Mouse (Mus musculus) C2C12 (cell line): Measurements from ENCODE around the gene Wwc2. TPM values are rescaled to one million over a fixed set of nuclear protein-coding genes. Genes with fewer than 3 reads are reported as not detected.

Experiments
- H3K27me3 ChIP-seq: one replicate; pipeline ENCODE4 v1.6.1; 2011; ENCODE audit not compliant: control insufficient read depth, insufficient read depth, insufficient read length
- H3K36me3 ChIP-seq: one replicate; pipeline ENCODE4 v1.6.1; 2011; ENCODE audit not compliant: control insufficient read depth, insufficient read depth
- H3K4me3 ChIP-seq: one replicate; pipeline ENCODE4 v1.5.1; 2011; ENCODE audit warnings: mild to moderate bottlenecking, control low read depth; ENCODE audit not compliant: poor library complexity, insufficient read depth, severe bottlenecking
- H3K79me2 ChIP-seq: one replicate; pipeline ENCODE4 v1.6.1; 2011; ENCODE audit not compliant: control insufficient read depth, insufficient read depth
- H3K79me3 ChIP-seq: one replicate; pipeline ENCODE4 v1.6.1; 2011; ENCODE audit warnings: low read depth, control low read depth
- H3ac ChIP-seq: one replicate; pipeline ENCODE3; 2011; ENCODE audit warnings: low read depth; ENCODE audit not compliant: control insufficient read depth, insufficient read length
- CEBPB ChIP-seq: IDR thresholded peaks from one replicate; pipeline ENCODE4 v1.6.1; 2011; ENCODE audit warnings: low read depth, mild to moderate bottlenecking, control low read depth, moderate library complexity
- CTCF ChIP-seq: IDR thresholded peaks from one replicate; pipeline ENCODE4 v1.5.1; 2011; ENCODE audit not compliant: control insufficient read depth, insufficient read depth, insufficient read length
- FOSL1 ChIP-seq: IDR thresholded peaks from one replicate; pipeline ENCODE4 v1.8.0; 2011; ENCODE audit warnings: mild to moderate bottlenecking, low read length; ENCODE audit not compliant: poor library complexity, insufficient read depth, severe bottlenecking
- MAX ChIP-seq: IDR thresholded peaks from one replicate; pipeline ENCODE4 v1.6.1; 2011; ENCODE audit warnings: mild to moderate bottlenecking, control low read depth
- MYOD1 ChIP-seq: IDR thresholded peaks from one replicate; pipeline ENCODE4 v1.6.1; 2011; ENCODE audit warnings: low read depth; ENCODE audit not compliant: control insufficient read depth, insufficient read length
- MYOG ChIP-seq: IDR thresholded peaks from one replicate; pipeline ENCODE4 v1.6.1; 2011; ENCODE audit not compliant: control insufficient read depth, insufficient read length; ENCODE audit errors: extremely low read depth
- USF1 ChIP-seq: IDR thresholded peaks from one replicate; pipeline ENCODE4 v1.6.1; 2011; ENCODE audit warnings: low read depth, mild to moderate bottlenecking, control low read depth, moderate library complexity
- polyA plus RNA-seq: library from polyadenylated mRNA; unstranded; fragments of >200 nt; fragmentation: generic; extraction: Trizol; gene quantifications from one replicate; pipeline ENCODE4 v1.2.1, GENCODE M21; 2012; ENCODE audit warnings: missing spikeins

The Wwc2 gene
- polyA plus RNA-seq, 1 experiment = 15.3 TPM

- Histone ChIP-seq H3K36me3 (peaks cover 14% of the 10 kb centered on the region), H3K79me3 (peaks cover 86% of the 10 kb centered on the region), H3K79me2 (peaks cover 100% of the 10 kb centered on the region), H3K27me3 (no peaks in the 10 kb centered on the region), H3ac (no peak overlapping the region), H3K4me3 (no peak overlapping the region)
- TF ChIP-seq USF1 (no peak), FOSL1 (no peak), MYOG (no peak), CTCF (no peak), MYOD1 (no peak), MAX (no peak)
Measured at GRCm38 (mm10) chr8:47974963-47975314, 15.8 kb downstream of the Wwc2 start.

- H3K27me3 ChIP-seq = no peaks in the 10 kb centered on the region
- H3K36me3 ChIP-seq = peaks cover 8% of the 10 kb centered on the region
- H3K79me2 ChIP-seq = peaks cover 100% of the 10 kb centered on the region
- peaks cover 87% of the 10 kb centered on the region for H3K79me3 ChIP-seq
- H3ac ChIP-seq = no peak overlapping the region
- no peak overlapping the region for H3K4me3 ChIP-seq
- TF ChIP-seq FOSL1 (no peak), MAX (no peak), MYOG (no peak), CTCF (no peak)
Measured at GRCm38 (mm10) chr8:47974138-47974962, 16.4 kb downstream of the Wwc2 start.

- no peak overlapping the region for H3ac ChIP-seq
- TF ChIP-seq MAX (no peak), MYOD1 (no peak), FOSL1 (no peak), USF1 (no peak), CTCF (no peak), MYOG (no peak), CEBPB (no peak)
- H3K79me2 ChIP-seq = peaks cover 100% of the 10 kb centered on the region
- no peaks in the 10 kb centered on the region for H3K36me3 ChIP-seq
- H3K79me3 ChIP-seq = peaks cover 85% of the 10 kb centered on the region
- no peaks in the 10 kb centered on the region for H3K27me3 ChIP-seq
- H3K4me3 ChIP-seq = no peak overlapping the region
Measured at GRCm38 (mm10) chr8:47971121-47971520, 19.6 kb downstream of the Wwc2 start.

GRCm38 (mm10) chr8:47970576-47970975, 20.1 kb downstream of the Wwc2 start:
- TF ChIP-seq CEBPB = no peak
- TF ChIP-seq CTCF = no peak
- no peak for TF ChIP-seq MAX
- TF ChIP-seq MYOG = no peak
- TF ChIP-seq MYOD1 = no peak
- H3K27me3 ChIP-seq = no peaks in the 10 kb centered on the region
- H3K36me3 ChIP-seq = no peaks in the 10 kb centered on the region
- H3K4me3 ChIP-seq = no peak overlapping the region
- H3K79me2 ChIP-seq = peaks cover 100% of the 10 kb centered on the region
- peaks cover 85% of the 10 kb centered on the region for H3K79me3 ChIP-seq
- no peak overlapping the region for H3ac ChIP-seq

- Histone ChIP-seq H3ac (no peak overlapping the region), H3K4me3 (no peak overlapping the region), H3K79me3 (peaks cover 90% of the 10 kb centered on the region), H3K79me2 (peaks cover 100% of the 10 kb centered on the region), H3K27me3 (no peaks in the 10 kb centered on the region), H3K36me3 (peaks cover 5% of the 10 kb centered on the region)
- no peak for TF ChIP-seq CEBPB
- TF ChIP-seq MYOD1 = no peak
- no peak for TF ChIP-seq CTCF
- no peak for TF ChIP-seq MAX
- no peak for TF ChIP-seq FOSL1
- TF ChIP-seq MYOG = no peak
- TF ChIP-seq USF1 = no peak
Measured at GRCm38 (mm10) chr8:47967045-47967920, 23.4 kb downstream of the Wwc2 start.
